Mouse (Mus musculus) CH12.LX (cell line): Measurements from ENCODE around the gene Cacna2d2.

ENCODE experiments used
- CHD1 ChIP-seq: IDR thresholded peaks from 2 replicates; pipeline ENCODE4 v1.6.1; 2012; ENCODE audit warnings: low read depth, low read length, improper control_type of control experiment, inconsistent platforms
- CHD2 ChIP-seq: IDR thresholded peaks from 2 replicates; pipeline ENCODE4 v1.6.1; 2011; ENCODE audit warnings: low read length, improper control_type of control experiment
- CTCF ChIP-seq, 2 experiments: IDR thresholded peaks in 1 of 2; conservative IDR thresholded peaks in 1 of 2; 2 replicates each; pipeline ENCODE4 v1.5.1; 2011 to 2012; ENCODE audit warnings: low read depth in 2 of 2, low read length in 2 of 2, improper control_type of control experiment in 1 of 2, inconsistent platforms in 1 of 2, mild to moderate bottlenecking in 1 of 2, moderate library complexity in 1 of 2
- MAZ ChIP-seq: IDR thresholded peaks from 2 replicates; pipeline ENCODE4 v1.6.1; 2012; ENCODE audit warnings: low read depth, mild to moderate bottlenecking, inconsistent platforms, low read length, improper control_type of control experiment, moderate library complexity
- POLR2A ChIP-seq: IDR thresholded peaks from 2 replicates; pipeline ENCODE4 v1.6.1; 2011; ENCODE audit warnings: low read depth, mild to moderate bottlenecking, improper control_type of control experiment, low read length

- TF ChIP-seq MAZ (no peak), CHD2 (no peak), CTCF (conservative IDR thresholded peaks at IDR 0.05 in 1 of 2, IDR thresholded peaks at IDR 0.05 in 1 of 2; ENCODE audit: low read depth in 2 of 2, low read length in 2 of 2) (no peak), POLR2A (no peak), CHD1 (no peak)
Measured at GRCm38 (mm10) chr9:107520331-107520730, 120.9 kb downstream of the Cacna2d2 start.
